Mouse (Mus musculus): Measurements from ENCODE around the gene 2410004P03Rik. TPM values are rescaled to one million over a fixed set of nuclear protein-coding genes. Genes with fewer than 3 reads are reported as not detected.
"Not testable (repeated sequence)": the region's sequence is repeated elsewhere in the genome, so short reads cannot be mapped to it uniquely, and the experiment has no call there.

Gene 2410004P03Rik
- polyA plus RNA-seq, 1 experiment, result 0.02 TPM

DNA sequence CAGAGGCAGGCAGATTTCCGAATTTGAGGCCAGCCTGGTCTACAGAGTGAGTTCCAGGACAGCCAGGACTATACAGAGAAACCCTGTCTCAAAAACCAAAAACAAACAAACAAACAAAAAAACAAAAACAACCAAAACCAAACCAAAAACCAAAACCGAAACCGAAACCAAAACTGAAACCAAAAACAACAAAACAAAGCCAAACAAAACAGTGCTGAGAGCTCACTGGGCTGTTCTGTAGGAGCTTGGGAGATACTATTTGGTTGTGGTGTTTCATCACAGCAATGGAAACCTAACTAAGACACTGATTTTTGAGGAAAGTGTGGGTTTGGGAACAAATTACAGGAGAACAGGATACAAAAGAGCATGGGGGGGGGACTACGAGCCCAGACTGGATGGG lies 10.6 kb upstream of the 2410004P03Rik start:
- H3K27ac ChIP-seq (ENCODE audit: insufficient read depth, low read depth, low read length), result no peak overlapping the region
- TF ChIP-seq CTCF (conservative IDR thresholded peaks at IDR 0.05; ENCODE audit: insufficient read depth, insufficient read length, low read depth, low read length) (no peak), POLR2A (IDR thresholded peaks at IDR 0.05; ENCODE audit: low read depth, low read length) (no peak)
- WGBS, result 96% methylated on average over 4 of the region's 4 CpGs
- H3K36me3 ChIP-seq (ENCODE audit: control insufficient read depth, insufficient read depth, low read length), result no peaks in the 10 kb centered on the region
- no peak overlapping the region for H3K4me3 ChIP-seq (ENCODE audit: insufficient read depth, low read depth, low read length)
- no peaks in the 10 kb centered on the region for H3K27me3 ChIP-seq (replicated peaks; ENCODE audit: control insufficient read depth, insufficient read depth, low read length)
- H3K4me1 ChIP-seq (ENCODE audit: control insufficient read depth, insufficient read depth, low read length), result no peaks in the 10 kb centered on the region
- DNase-seq, result no peak

DNA sequence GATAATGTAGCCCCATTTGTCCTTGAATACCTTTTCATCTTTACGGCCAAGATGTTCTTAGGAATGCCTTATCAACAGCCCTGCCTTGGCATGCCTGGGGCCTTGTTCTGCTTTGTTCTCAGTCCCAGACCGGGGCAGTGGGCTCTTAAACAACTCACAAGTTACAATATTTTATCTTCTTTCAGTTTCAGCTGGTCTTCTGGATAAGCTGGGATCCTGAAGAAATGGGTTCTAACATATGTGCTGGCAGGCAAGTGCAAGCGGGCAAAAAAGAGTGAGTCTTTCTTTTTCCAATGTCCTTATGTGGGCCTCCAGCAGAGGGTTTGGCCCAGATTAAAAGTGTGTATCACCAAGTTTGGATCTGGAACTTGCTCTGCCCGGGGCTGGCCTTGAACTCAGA lies 9.6 kb upstream of the 2410004P03Rik start:
- not testable (repeated sequence) for H3K4me3 ChIP-seq (ENCODE audit: insufficient read depth, low read depth, low read length); DNase-seq; H3K4me1 ChIP-seq (ENCODE audit: control insufficient read depth, insufficient read depth, low read length); H3K27ac ChIP-seq (ENCODE audit: insufficient read depth, low read depth, low read length); H3K27me3 ChIP-seq (replicated peaks; ENCODE audit: control insufficient read depth, insufficient read depth, low read length); H3K36me3 ChIP-seq (ENCODE audit: control insufficient read depth, insufficient read depth, low read length)
- WGBS, result 86% methylated on average over 4 of the region's 4 CpGs

DNA sequence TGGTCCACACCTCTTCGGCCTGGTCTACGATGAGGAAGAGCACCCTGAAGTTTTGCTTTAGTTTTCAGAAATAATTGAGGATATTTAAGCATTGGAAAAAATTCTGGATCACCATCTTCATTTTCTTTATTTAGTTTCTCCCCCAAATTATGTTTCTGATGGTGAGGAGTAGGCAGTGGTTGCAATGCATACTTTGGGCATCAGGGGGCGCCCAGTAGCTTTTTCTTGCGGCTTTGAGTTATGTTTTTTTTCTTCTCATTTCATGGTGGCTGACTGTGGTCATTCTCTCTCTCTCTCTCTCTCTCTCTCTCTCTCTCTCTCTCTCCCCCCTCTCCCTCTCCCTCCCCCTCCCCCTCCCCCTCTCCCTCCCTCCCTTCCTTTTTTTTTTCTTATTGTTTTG lies 6.9 kb upstream of the 2410004P03Rik start:
- peak; percentile 38 for DNase-seq
- H3K4me3 ChIP-seq (ENCODE audit: insufficient read depth, low read depth, low read length), result no peak overlapping the region
- 34% methylated on average over 4 of the region's 4 CpGs for WGBS
- no peaks in the 10 kb centered on the region for H3K4me1 ChIP-seq (ENCODE audit: control insufficient read depth, insufficient read depth, low read length)
- TF ChIP-seq POLR2A (IDR thresholded peaks at IDR 0.05; ENCODE audit: low read depth, low read length), result no peak
- TF ChIP-seq CTCF (conservative IDR thresholded peaks at IDR 0.05; ENCODE audit: insufficient read depth, insufficient read length, low read depth, low read length), result peak; percentile 59
- no peaks in the 10 kb centered on the region for H3K27me3 ChIP-seq (replicated peaks; ENCODE audit: control insufficient read depth, insufficient read depth, low read length)
- no peak overlapping the region for H3K27ac ChIP-seq (ENCODE audit: insufficient read depth, low read depth, low read length)
- H3K36me3 ChIP-seq (ENCODE audit: control insufficient read depth, insufficient read depth, low read length), result no peaks in the 10 kb centered on the region

DNA sequence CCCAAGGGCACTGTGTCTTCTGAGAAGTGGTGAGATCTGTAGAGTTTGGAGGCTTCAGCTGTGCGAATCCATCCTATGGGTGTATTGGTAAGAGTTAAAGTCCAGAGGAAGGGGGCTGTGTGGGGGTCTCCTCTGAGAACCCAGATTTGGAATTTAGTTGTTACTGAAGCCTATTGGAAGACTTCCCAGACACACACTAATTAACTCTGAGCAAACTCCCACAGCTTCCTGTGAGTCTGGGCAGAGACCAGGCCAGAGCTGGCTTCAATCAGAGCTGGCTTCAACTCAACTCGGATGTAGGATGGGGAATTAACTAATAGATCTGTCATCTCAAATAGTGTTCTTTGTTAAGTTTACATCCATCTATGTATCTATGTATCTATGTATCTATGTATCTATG lies 4.2 kb upstream of the 2410004P03Rik start:
- no peaks in the 10 kb centered on the region for H3K27me3 ChIP-seq (replicated peaks; ENCODE audit: control insufficient read depth, insufficient read depth, low read length)
- no peaks in the 10 kb centered on the region for H3K36me3 ChIP-seq (ENCODE audit: control insufficient read depth, insufficient read depth, low read length)
- no peak overlapping the region for H3K4me3 ChIP-seq (ENCODE audit: insufficient read depth, low read depth, low read length)
- no peak overlapping the region for H3K27ac ChIP-seq (ENCODE audit: insufficient read depth, low read depth, low read length)
- peak; percentile 53 for DNase-seq
- WGBS, result 60% methylated on average over 2 of the region's 2 CpGs
- TF ChIP-seq POLR2A (IDR thresholded peaks at IDR 0.05; ENCODE audit: low read depth, low read length) (no peak), CTCF (conservative IDR thresholded peaks at IDR 0.05; ENCODE audit: insufficient read depth, insufficient read length, low read depth, low read length) (no peak)
- H3K4me1 ChIP-seq (ENCODE audit: control insufficient read depth, insufficient read depth, low read length), result no peaks in the 10 kb centered on the region

DNA sequence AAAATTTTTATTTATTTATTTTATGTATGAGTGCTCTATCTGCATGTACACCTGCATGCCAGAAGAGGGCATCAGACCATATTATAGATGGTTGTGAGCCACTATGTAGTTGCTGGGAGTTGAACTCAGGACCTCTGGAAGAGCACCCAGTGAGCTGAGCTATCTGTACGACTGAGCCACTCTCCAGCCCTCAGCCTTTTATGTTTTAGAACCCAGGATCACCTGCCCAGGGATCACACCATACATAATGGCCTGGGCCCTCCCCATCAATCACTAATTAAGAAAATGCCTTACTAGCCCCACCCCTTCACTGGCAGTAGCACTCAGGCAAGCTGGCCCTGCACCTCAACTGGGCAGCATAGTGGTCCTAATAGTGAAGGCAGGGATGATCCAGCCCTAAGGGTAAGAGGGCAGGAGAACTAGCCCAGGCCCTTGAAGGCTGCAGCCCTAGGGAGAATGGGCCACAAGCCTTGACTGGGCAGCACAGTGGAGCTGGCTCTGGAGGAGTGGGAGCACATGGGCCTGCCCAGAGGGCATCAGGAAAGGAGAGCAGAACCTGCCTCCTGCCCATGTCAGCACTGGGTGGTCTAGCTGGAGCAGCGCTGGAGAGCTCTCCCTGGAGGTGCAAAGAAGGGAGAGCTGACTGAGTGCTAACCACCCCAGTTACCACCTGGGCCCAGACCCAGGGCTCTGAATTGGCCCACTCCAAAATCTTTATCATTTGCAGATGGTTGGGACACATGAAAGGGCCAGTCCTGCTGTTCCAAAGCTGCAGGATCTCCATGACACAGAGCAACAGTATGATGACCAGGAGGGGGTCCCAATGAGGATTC lies 756 bp upstream of the 2410004P03Rik start:
- Histone ChIP-seq H3K27me3 (replicated peaks; ENCODE audit: control insufficient read depth, insufficient read depth, low read length) (no peaks in the 10 kb centered on the region), H3K36me3 (ENCODE audit: control insufficient read depth, insufficient read depth, low read length) (no peaks in the 10 kb centered on the region), H3K4me3 (ENCODE audit: insufficient read depth, low read depth, low read length) (no peak overlapping the region), H3K27ac (ENCODE audit: insufficient read depth, low read depth, low read length) (no peak overlapping the region), H3K4me1 (ENCODE audit: control insufficient read depth, insufficient read depth, low read length) (no peaks in the 10 kb centered on the region)
- no peak for DNase-seq
- 76% methylated on average over 2 of the region's 2 CpGs for WGBS
- no peak for TF ChIP-seq CTCF (conservative IDR thresholded peaks at IDR 0.05; ENCODE audit: insufficient read depth, insufficient read length, low read depth, low read length)
- no peak for TF ChIP-seq POLR2A (IDR thresholded peaks at IDR 0.05; ENCODE audit: low read depth, low read length)

DNA sequence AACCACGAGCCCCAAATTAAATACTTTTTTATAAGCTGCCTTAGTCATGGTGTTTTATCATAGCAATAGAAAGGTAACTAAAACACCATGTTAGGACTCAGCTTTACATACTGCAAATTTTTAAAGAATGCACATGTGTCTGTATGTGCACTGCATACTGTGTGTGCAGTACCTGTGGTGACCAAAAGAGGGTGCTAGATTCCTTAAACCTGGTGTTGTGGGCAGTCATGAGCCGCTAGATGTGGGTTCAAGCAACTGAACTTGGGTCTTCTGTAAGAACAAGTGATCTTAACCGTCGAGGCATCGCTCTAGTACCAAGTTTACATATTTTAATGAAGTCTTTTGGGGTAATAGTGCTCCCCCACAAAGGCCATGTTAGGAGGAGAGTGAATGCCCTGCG lies 2.1 kb downstream of the 2410004P03Rik start:
- 96% methylated on average over 6 of the region's 6 CpGs for WGBS

GRCm38 (mm10) chr12:17001211-17001610 lies 10.3 kb downstream of the 2410004P03Rik start:
- TF ChIP-seq CTCF (conservative IDR thresholded peaks at IDR 0.05; ENCODE audit: insufficient read depth, insufficient read length, low read depth, low read length) (no peak), POLR2A (IDR thresholded peaks at IDR 0.05; ENCODE audit: low read depth, low read length) (no peak)
- DNase-seq, result no peak
- Histone ChIP-seq H3K4me1 (ENCODE audit: control insufficient read depth, insufficient read depth, low read length) (no peaks in the 10 kb centered on the region), H3K4me3 (ENCODE audit: insufficient read depth, low read depth, low read length) (no peak overlapping the region), H3K36me3 (ENCODE audit: control insufficient read depth, insufficient read depth, low read length) (no peaks in the 10 kb centered on the region), H3K27ac (ENCODE audit: insufficient read depth, low read depth, low read length) (no peak overlapping the region), H3K27me3 (replicated peaks; ENCODE audit: control insufficient read depth, insufficient read depth, low read length) (no peaks in the 10 kb centered on the region)
- 69% methylated on average over 4 of the region's 4 CpGs for WGBS

More for the DNA sequence above, 2.1 kb downstream of the 2410004P03Rik start:
- DNase-seq, result no peak
- Histone ChIP-seq H3K4me3 (ENCODE audit: insufficient read depth, low read depth, low read length) (no peak overlapping the region), H3K36me3 (ENCODE audit: control insufficient read depth, insufficient read depth, low read length) (no peaks in the 10 kb centered on the region), H3K27me3 (replicated peaks; ENCODE audit: control insufficient read depth, insufficient read depth, low read length) (no peaks in the 10 kb centered on the region), H3K4me1 (ENCODE audit: control insufficient read depth, insufficient read depth, low read length) (no peaks in the 10 kb centered on the region), H3K27ac (ENCODE audit: insufficient read depth, low read depth, low read length) (no peak overlapping the region)
- TF ChIP-seq POLR2A (IDR thresholded peaks at IDR 0.05; ENCODE audit: low read depth, low read length) (no peak), CTCF (conservative IDR thresholded peaks at IDR 0.05; ENCODE audit: insufficient read depth, insufficient read length, low read depth, low read length) (no peak)
